Mouse (Mus musculus): ENCODE measurements around the gene Pde8b. TPM values are rescaled to one million over a fixed set of nuclear protein-coding genes. Genes with fewer than 3 reads are reported as not detected.
A peak's percentile ranks its signal among the peaks of the same experiment; 100 is the strongest.

Gene Pde8b
- polyA plus RNA-seq, 1 experiment from 2014 or later = 12.1 TPM

DNA sequence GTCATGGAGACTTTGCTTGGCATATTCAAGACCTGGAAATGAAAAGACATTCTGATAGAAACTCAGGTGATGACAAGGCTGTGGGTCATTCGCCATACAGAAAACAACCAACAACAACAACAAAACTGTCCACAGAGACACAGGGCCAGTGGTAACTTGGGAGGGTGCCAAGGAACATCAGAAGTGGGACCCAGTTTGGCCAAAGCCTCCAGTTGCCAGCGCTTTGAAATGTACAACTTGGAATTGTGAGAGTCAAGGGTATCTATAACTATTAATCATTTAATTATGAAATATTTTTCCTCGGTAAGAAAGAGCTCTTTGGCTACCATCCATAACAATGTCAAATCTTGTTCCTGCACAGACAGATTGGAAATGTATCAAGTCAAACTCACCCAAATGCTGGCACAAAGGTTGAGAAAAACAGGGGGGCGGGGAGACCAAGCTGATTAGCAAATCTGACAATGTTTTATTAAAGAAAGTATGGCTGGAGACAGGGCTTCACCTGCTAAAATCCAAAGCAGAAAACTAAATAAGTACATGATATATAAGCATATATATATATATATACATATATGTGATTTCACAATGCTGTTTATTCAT lies 28.4 kb upstream of the Pde8b start:
- H3K27me3 ChIP-seq (ENCODE audit: insufficient read depth, low read length) = no peaks in the 10 kb centered on the region
- no peak overlapping the region for H3K9ac ChIP-seq (ENCODE audit: low read depth, low read length)
- no peak for TF ChIP-seq CTCF (IDR thresholded peaks at IDR 0.05; ENCODE audit: low read depth)
- no peak for DNase-seq (ENCODE audit: low spot score)
- 77% methylated on average over 4 of the region's 4 CpGs for WGBS
- H3K4me1 ChIP-seq (replicated peaks; ENCODE audit: insufficient read depth, low read length) = no peaks in the 10 kb centered on the region
- no peaks in the 10 kb centered on the region for H3K36me3 ChIP-seq (ENCODE audit: insufficient read depth, low read length)
- H3K4me2 ChIP-seq (ENCODE audit: low read length) = no peak overlapping the region
- no peaks in the 10 kb centered on the region for H3K9me3 ChIP-seq (replicated peaks; ENCODE audit: low read length)
- ATAC-seq (replicated peaks; ENCODE audit: low FRiP score, low read depth) = no peak
- no peak overlapping the region for H3K4me3 ChIP-seq (replicated peaks; ENCODE audit: low read depth, low read length)
- no peak overlapping the region for H3K27ac ChIP-seq

DNA sequence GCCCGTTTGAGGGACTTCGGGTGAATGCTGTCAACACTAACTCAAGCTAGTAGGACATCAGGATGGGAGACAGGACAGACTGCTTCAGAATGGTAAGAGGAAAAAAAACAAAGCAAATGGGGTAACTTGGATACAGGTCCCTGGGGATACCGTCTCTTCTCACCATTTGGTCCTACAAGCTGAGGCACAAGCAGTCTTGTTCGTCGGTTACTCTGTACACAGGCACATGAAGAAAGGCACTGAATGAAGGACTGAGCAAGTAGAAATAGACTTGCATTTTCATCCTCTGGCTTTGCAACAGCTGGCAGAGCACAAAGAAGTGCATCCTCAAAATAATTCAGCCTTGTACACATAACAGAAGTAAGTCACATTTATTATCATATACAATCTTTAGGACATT lies 14.6 kb upstream of the Pde8b start:
- H3K27me3 ChIP-seq (ENCODE audit: insufficient read depth, low read length) = no peaks in the 10 kb centered on the region
- H3K9ac ChIP-seq (ENCODE audit: low read depth, low read length) = no peak overlapping the region
- ATAC-seq (replicated peaks; ENCODE audit: low FRiP score, low read depth) (no peak), DNase-seq (ENCODE audit: low spot score) (no peak)
- no peaks in the 10 kb centered on the region for H3K9me3 ChIP-seq (replicated peaks; ENCODE audit: low read length)
- no peak overlapping the region for H3K4me3 ChIP-seq (replicated peaks; ENCODE audit: low read depth, low read length)
- no peak overlapping the region for H3K27ac ChIP-seq
- WGBS = 56% methylated on average over 5 of the region's 5 CpGs
- H3K36me3 ChIP-seq (ENCODE audit: insufficient read depth, low read length) = no peaks in the 10 kb centered on the region
- peaks cover 9% of the 10 kb centered on the region for H3K4me1 ChIP-seq (replicated peaks; ENCODE audit: insufficient read depth, low read length)
- H3K4me2 ChIP-seq (ENCODE audit: low read length) = no peak overlapping the region
- TF ChIP-seq CTCF (IDR thresholded peaks at IDR 0.05; ENCODE audit: low read depth) = no peak

DNA sequence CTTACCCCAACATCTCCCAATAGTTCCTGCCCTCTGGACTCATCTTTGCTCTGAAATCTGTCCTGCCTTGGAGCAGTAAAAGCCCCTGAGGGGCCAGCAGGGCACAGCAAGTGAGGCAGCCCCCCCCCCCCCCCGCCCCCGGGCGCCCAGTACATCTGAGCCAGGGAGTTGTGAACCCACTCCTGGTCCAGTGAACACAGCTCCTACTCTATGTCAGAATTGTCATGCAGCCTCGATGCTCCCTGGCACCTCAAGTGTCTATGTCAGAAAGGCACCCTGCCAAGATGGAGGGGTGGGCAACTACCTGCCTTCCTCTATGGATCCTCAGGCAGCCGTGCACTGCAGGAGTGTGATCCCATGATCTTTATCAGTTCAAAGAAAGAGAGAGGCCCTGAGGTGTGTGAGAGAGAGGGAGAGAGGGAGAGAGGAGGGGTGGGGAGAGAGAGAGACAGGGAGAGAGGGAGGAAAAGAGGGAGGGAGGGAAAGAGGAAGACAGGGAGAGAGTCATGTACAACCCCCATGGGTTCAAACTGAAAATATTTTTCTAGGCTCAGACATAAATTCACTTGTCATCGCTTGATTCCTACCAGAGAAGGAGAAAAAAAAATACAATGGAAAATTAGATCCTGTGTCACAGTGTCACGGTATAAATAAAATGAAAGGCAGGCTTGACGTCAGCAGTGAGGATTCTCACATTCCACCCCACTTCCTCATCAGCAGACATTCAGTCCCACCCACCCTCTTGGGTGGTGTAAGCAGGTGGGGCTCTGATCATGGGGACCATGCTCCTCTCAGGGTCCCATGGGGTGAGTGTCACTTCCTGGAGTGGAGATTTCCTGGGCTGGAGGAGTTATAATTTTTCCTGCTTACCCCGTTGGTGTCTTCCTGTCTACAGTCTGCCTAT lies 11.0 kb upstream of the Pde8b start:
- Histone ChIP-seq H3K4me3 (replicated peaks; ENCODE audit: low read depth, low read length) (no peak overlapping the region), H3K9me3 (replicated peaks; ENCODE audit: low read length) (no peaks in the 10 kb centered on the region), H3K4me1 (replicated peaks; ENCODE audit: insufficient read depth, low read length) (peaks cover 9% of the 10 kb centered on the region), H3K36me3 (ENCODE audit: insufficient read depth, low read length) (no peaks in the 10 kb centered on the region), H3K27me3 (ENCODE audit: insufficient read depth, low read length) (no peaks in the 10 kb centered on the region), H3K4me2 (ENCODE audit: low read length) (no peak overlapping the region), H3K27ac (no peak overlapping the region; the same call in 1 of the 2 replicates), H3K9ac (ENCODE audit: low read depth, low read length) (no peak overlapping the region)
- DNase-seq (ENCODE audit: low spot score) (peak; percentile 70), ATAC-seq (replicated peaks; ENCODE audit: low FRiP score, low read depth) (peak; percentile 68)
- TF ChIP-seq CTCF (IDR thresholded peaks at IDR 0.05; ENCODE audit: low read depth) = no peak
- WGBS = 37% methylated on average over 9 of the region's 9 CpGs

DNA sequence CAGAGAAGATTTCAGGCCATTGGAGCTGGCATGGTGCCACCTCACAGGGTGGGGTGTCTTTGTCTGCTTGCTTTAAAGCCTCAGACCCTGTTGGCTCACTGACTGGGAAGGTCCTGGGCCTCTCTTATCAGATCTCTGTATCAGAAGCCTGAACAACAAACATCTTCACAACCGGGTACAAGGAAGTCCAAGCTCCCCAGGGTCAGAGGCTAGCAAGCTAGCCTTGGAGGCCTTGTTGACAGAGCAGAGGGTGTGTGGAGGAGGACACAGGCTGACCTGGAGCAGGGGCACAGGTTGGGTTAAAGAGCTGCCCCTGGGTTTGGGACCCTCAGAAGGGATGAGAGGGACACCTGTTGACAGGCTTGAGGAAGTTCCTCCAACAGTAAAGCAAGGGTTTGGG lies 10.3 kb upstream of the Pde8b start:
- Histone ChIP-seq H3K36me3 (ENCODE audit: insufficient read depth, low read length) (no peaks in the 10 kb centered on the region), H3K27ac (peak overlapping the region; percentile 37), H3K9ac (ENCODE audit: low read depth, low read length) (no peak overlapping the region), H3K4me2 (ENCODE audit: low read length) (no peak overlapping the region), H3K27me3 (ENCODE audit: insufficient read depth, low read length) (no peaks in the 10 kb centered on the region), H3K4me3 (replicated peaks; ENCODE audit: low read depth, low read length) (no peak overlapping the region), H3K4me1 (replicated peaks; ENCODE audit: insufficient read depth, low read length) (peaks cover 9% of the 10 kb centered on the region), H3K9me3 (replicated peaks; ENCODE audit: low read length) (no peaks in the 10 kb centered on the region)
- 0% methylated on average over 1 of the region's 1 CpGs for WGBS
- DNase-seq (ENCODE audit: low spot score) (peak; percentile 10), ATAC-seq (replicated peaks; ENCODE audit: low FRiP score, low read depth) (no peak; the same call in 1 of the 2 replicates)
- no peak for TF ChIP-seq CTCF (IDR thresholded peaks at IDR 0.05; ENCODE audit: low read depth)

DNA sequence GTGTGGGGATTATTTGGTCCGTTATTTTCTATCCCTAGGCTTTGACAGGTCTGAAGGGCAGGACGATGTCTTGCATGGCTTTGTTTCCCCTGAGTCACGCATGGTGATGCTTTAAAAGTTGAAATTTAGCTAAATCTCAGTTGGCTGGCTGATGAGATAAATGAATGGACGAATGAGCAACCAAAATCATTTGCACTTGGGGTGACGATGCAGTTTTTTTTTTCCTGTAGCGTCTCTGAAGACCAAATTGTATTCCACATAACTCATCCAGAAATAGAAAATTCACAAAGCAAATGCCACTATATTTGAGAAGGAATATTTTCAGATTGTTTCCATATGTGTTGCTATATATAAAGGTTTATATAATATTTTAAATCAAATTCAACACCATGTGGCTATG lies 6.9 kb upstream of the Pde8b start:
- Histone ChIP-seq H3K27ac (no peak overlapping the region), H3K4me2 (ENCODE audit: low read length) (no peak overlapping the region), H3K9ac (ENCODE audit: low read depth, low read length) (no peak overlapping the region), H3K4me1 (replicated peaks; ENCODE audit: insufficient read depth, low read length) (peaks cover 9% of the 10 kb centered on the region), H3K9me3 (replicated peaks; ENCODE audit: low read length) (no peaks in the 10 kb centered on the region), H3K36me3 (ENCODE audit: insufficient read depth, low read length) (no peaks in the 10 kb centered on the region), H3K27me3 (ENCODE audit: insufficient read depth, low read length) (no peaks in the 10 kb centered on the region), H3K4me3 (replicated peaks; ENCODE audit: low read depth, low read length) (no peak overlapping the region)
- ATAC-seq (replicated peaks; ENCODE audit: low FRiP score, low read depth) (no peak), DNase-seq (ENCODE audit: low spot score) (no peak)
- WGBS = 78% methylated on average over 6 of the region's 6 CpGs
- no peak for TF ChIP-seq CTCF (IDR thresholded peaks at IDR 0.05; ENCODE audit: low read depth)

DNA sequence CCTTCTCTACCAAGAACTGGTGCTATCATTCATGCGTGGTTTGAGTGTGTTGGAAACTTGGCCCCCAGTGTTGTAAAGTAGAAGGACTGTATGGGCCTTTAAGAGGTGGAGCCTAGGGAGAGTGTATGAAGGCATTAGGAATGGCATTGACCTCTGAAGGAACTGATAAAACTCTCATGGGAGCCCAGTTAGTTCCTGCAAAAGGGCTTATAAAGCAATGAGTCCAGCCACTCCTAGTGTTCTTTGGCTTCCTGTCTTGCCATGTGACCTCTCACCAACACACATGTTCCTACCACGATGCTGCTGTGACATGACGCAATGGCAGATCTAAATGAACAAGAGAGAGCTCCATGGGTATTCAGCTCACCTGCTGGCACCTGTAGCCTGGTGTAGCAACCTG lies 4.9 kb upstream of the Pde8b start:
- no peak for TF ChIP-seq CTCF (IDR thresholded peaks at IDR 0.05; ENCODE audit: low read depth)
- ATAC-seq (replicated peaks; ENCODE audit: low FRiP score, low read depth) (no peak), DNase-seq (ENCODE audit: low spot score) (no peak)
- Histone ChIP-seq H3K27me3 (ENCODE audit: insufficient read depth, low read length) (no peaks in the 10 kb centered on the region), H3K4me1 (replicated peaks; ENCODE audit: insufficient read depth, low read length) (0 out of 2 replicates have a peak, but pooled peaks cover 2% of the 10 kb centered on the region), H3K9me3 (replicated peaks; ENCODE audit: low read length) (no peaks in the 10 kb centered on the region), H3K27ac (no peak overlapping the region), H3K9ac (ENCODE audit: low read depth, low read length) (no peak overlapping the region), H3K4me2 (ENCODE audit: low read length) (no peak overlapping the region), H3K36me3 (ENCODE audit: insufficient read depth, low read length) (no peaks in the 10 kb centered on the region), H3K4me3 (replicated peaks; ENCODE audit: low read depth, low read length) (no peak overlapping the region)
- 81% methylated on average over 3 of the region's 3 CpGs for WGBS
